Mouse (Mus musculus) embryonic facial prominence, embryonic 10.5 days (tissue): ENCODE data around the gene Csmd2. TPM values are rescaled to one million over a fixed set of nuclear protein-coding genes. Genes with fewer than 3 reads are reported as not detected.

Source experiments
- DNase-seq: peaks from one replicate; pipeline ENCODE4 v3.0.0-alpha.2; 2017; ENCODE audit warnings: low spot score
- H3K27ac ChIP-seq: fragments of 300-500 bp; sonication (generic); replicated peaks from 2 replicates; pipeline ENCODE4 v1.5.1; 2016; ENCODE audit warnings: mild to moderate bottlenecking
- H3K27me3 ChIP-seq: fragments of 300-500 bp; sonication (generic); replicated peaks from 2 replicates; pipeline ENCODE4 v1.6.1; 2016; ENCODE audit warnings: low read depth, mild to moderate bottlenecking; ENCODE audit not compliant: poor library complexity, severe bottlenecking
- H3K36me3 ChIP-seq: fragments of 300-500 bp; sonication (generic); replicated peaks from 2 replicates; pipeline ENCODE4 v1.6.1; 2016; ENCODE audit warnings: mild to moderate bottlenecking, moderate library complexity
- H3K4me1 ChIP-seq: fragments of 300-500 bp; sonication (generic); 2 replicates; pipeline ENCODE4 v1.6.1; 2016
- H3K4me3 ChIP-seq: fragments of 300-500 bp; sonication (generic); 2 replicates; pipeline ENCODE4 v1.5.1; 2016; ENCODE audit warnings: mild to moderate bottlenecking, moderate library complexity
- H3K9me3 ChIP-seq: fragments of 300-500 bp; sonication (generic); 2 replicates; pipeline ENCODE4 v1.6.1; 2016; ENCODE audit warnings: mild to moderate bottlenecking
- WGBS: fragments of 180-500 bp; shearing (Covaris S2); methylation state at CpG from one replicate; pipeline ENCODE4 v1.1.7; 2016; 5-methylcytosine and 5-hydroxymethylcytosine counted together
- polyA plus RNA-seq: library from polyadenylated mRNA; unstranded; fragments of >200 nt; fragmentation: Nextera tagmentation; extraction: Ambion mirVana; gene quantifications from 2 replicates; pipeline ENCODE4 v1.2.1, GENCODE M21; 2016

Gene Csmd2
- polyA plus RNA-seq, 1 experiment from 2014 or later, result 0.31 TPM

- Histone ChIP-seq H3K27me3 (no peaks in the 10 kb centered on the region; the same call in 1 of the 2 replicates), H3K27ac (no peak overlapping the region), H3K36me3 (no peaks in the 10 kb centered on the region), H3K4me1 (peaks cover 37% of the 10 kb centered on the region), H3K4me3 (no peak overlapping the region), H3K9me3 (no peaks in the 10 kb centered on the region)
- WGBS, result 91% methylated on average over 5 of the region's 5 CpGs
- DNase-seq, result no peak
These were observed 409.0 kb downstream of the Csmd2 start for GRCm38 (mm10) chr4:128396616-128397015.

- Histone ChIP-seq H3K27me3 (no peaks in the 10 kb centered on the region), H3K4me1 (peaks cover 28% of the 10 kb centered on the region), H3K36me3 (no peaks in the 10 kb centered on the region), H3K4me3 (no peak overlapping the region), H3K27ac (no peak overlapping the region), H3K9me3 (no peaks in the 10 kb centered on the region)
- DNase-seq, result no peak
- WGBS, result 75% methylated on average over 7 of the region's 7 CpGs
These were observed 410.1 kb downstream of the Csmd2 start for GRCm38 (mm10) chr4:128397804-128398203.

- WGBS, result 67% methylated on average over 7 of the region's 7 CpGs
- Histone ChIP-seq H3K9me3 (no peaks in the 10 kb centered on the region), H3K27me3 (no peaks in the 10 kb centered on the region), H3K27ac (no peak overlapping the region), H3K4me3 (no peak overlapping the region), H3K4me1 (peaks cover 28% of the 10 kb centered on the region), H3K36me3 (no peaks in the 10 kb centered on the region)
- DNase-seq, result no peak
These were observed 411.3 kb downstream of the Csmd2 start for GRCm38 (mm10) chr4:128398948-128399347.

- DNase-seq, result no peak
- Histone ChIP-seq H3K27me3 (no peaks in the 10 kb centered on the region), H3K27ac (no peak overlapping the region), H3K36me3 (no peaks in the 10 kb centered on the region), H3K4me3 (no peak overlapping the region), H3K4me1 (peaks cover 28% of the 10 kb centered on the region), H3K9me3 (no peaks in the 10 kb centered on the region)
- 89% methylated on average over 6 of the region's 6 CpGs for WGBS
These were observed 412.4 kb downstream of the Csmd2 start for GRCm38 (mm10) chr4:128400016-128400415.

GRCm38 (mm10) chr4:128401591-128401990, 413.9 kb downstream of the Csmd2 start:
- DNase-seq, result no peak
- Histone ChIP-seq H3K36me3 (no peaks in the 10 kb centered on the region), H3K27ac (no peak overlapping the region), H3K27me3 (no peaks in the 10 kb centered on the region), H3K4me3 (no peak overlapping the region), H3K4me1 (peaks cover 25% of the 10 kb centered on the region), H3K9me3 (no peaks in the 10 kb centered on the region)
- WGBS, result 65% methylated on average over 3 of the region's 3 CpGs

GRCm38 (mm10) chr4:128402706-128403105, 415.0 kb downstream of the Csmd2 start:
- no peaks in the 10 kb centered on the region for H3K27me3 ChIP-seq
- no peaks in the 10 kb centered on the region for H3K36me3 ChIP-seq
- no peaks in the 10 kb centered on the region for H3K9me3 ChIP-seq
- no peak overlapping the region for H3K4me3 ChIP-seq
- H3K4me1 ChIP-seq, result peaks cover 14% of the 10 kb centered on the region
- DNase-seq, result no peak
- no peak overlapping the region for H3K27ac ChIP-seq
- 63% methylated on average over 1 of the region's 1 CpGs for WGBS

- H3K9me3 ChIP-seq, result no peaks in the 10 kb centered on the region
- no peaks in the 10 kb centered on the region for H3K27me3 ChIP-seq
- no peak overlapping the region for H3K4me3 ChIP-seq
- H3K27ac ChIP-seq, result no peak overlapping the region
- 89% methylated on average over 3 of the region's 3 CpGs for WGBS
- no peaks in the 10 kb centered on the region for H3K4me1 ChIP-seq
- no peak for DNase-seq
- H3K36me3 ChIP-seq, result no peaks in the 10 kb centered on the region
These were observed 417.9 kb downstream of the Csmd2 start for GRCm38 (mm10) chr4:128405576-128405975.

- 89% methylated on average over 9 of the region's 9 CpGs for WGBS
- Histone ChIP-seq H3K4me1 (no peaks in the 10 kb centered on the region), H3K27ac (no peak overlapping the region), H3K4me3 (no peak overlapping the region), H3K36me3 (no peaks in the 10 kb centered on the region), H3K9me3 (no peaks in the 10 kb centered on the region), H3K27me3 (no peaks in the 10 kb centered on the region)
- no peak for DNase-seq
These were observed 419.6 kb downstream of the Csmd2 start for GRCm38 (mm10) chr4:128407084-128407845.

GRCm38 (mm10) chr4:128411941-128412630, 424.4 kb downstream of the Csmd2 start:
- no peak for DNase-seq
- Histone ChIP-seq H3K36me3 (no peaks in the 10 kb centered on the region), H3K9me3 (no peaks in the 10 kb centered on the region), H3K4me3 (no peak overlapping the region), H3K4me1 (peaks cover 8% of the 10 kb centered on the region; the same call in 1 of the 2 replicates), H3K27me3 (no peaks in the 10 kb centered on the region), H3K27ac (no peak overlapping the region)
- WGBS, result 81% methylated on average over 7 of the region's 7 CpGs

GRCm38 (mm10) chr4:128414741-128415140, 427.1 kb downstream of the Csmd2 start:
- Histone ChIP-seq H3K4me1 (peaks cover 8% of the 10 kb centered on the region; the same call in 1 of the 2 replicates), H3K9me3 (no peaks in the 10 kb centered on the region), H3K4me3 (no peak overlapping the region), H3K36me3 (no peaks in the 10 kb centered on the region), H3K27ac (no peak overlapping the region), H3K27me3 (no peaks in the 10 kb centered on the region)
- 83% methylated on average over 2 of the region's 2 CpGs for WGBS
- no peak for DNase-seq

- WGBS, result 82% methylated on average over 7 of the region's 7 CpGs
- Histone ChIP-seq H3K27me3 (0 out of 2 replicates have a peak, but pooled peaks cover 3% of the 10 kb centered on the region), H3K4me1 (peaks cover 10% of the 10 kb centered on the region), H3K9me3 (no peaks in the 10 kb centered on the region), H3K36me3 (no peaks in the 10 kb centered on the region), H3K27ac (no peak overlapping the region), H3K4me3 (no peak overlapping the region)
- DNase-seq, result no peak
These were observed 432.4 kb downstream of the Csmd2 start for GRCm38 (mm10) chr4:128419988-128420617.

- Histone ChIP-seq H3K36me3 (no peaks in the 10 kb centered on the region), H3K27me3 (0 out of 2 replicates have a peak, but pooled peaks cover 3% of the 10 kb centered on the region), H3K4me1 (peaks cover 10% of the 10 kb centered on the region), H3K9me3 (no peaks in the 10 kb centered on the region), H3K4me3 (no peak overlapping the region), H3K27ac (no peak overlapping the region)
- no peak for DNase-seq
- 69% methylated on average over 4 of the region's 4 CpGs for WGBS
These were observed 434.8 kb downstream of the Csmd2 start for GRCm38 (mm10) chr4:128422486-128422885.
